Mouse (Mus musculus) midbrain, embryonic 15.5 days (tissue): ENCODE results near the gene Sgca. TPM values are rescaled to one million over a fixed set of nuclear protein-coding genes. Genes with fewer than 3 reads are reported as not detected.

Experiments
- ATAC-seq: fragments of 200-750 bp; cut with Nextera tagmentation; replicated peaks from 2 replicates; pipeline ENCODE4 v1.8.0; 2017; ENCODE audit warnings: moderate TSS enrichment
- H3K27ac ChIP-seq: fragments of 300-500 bp; sonication (generic); 2 replicates; pipeline ENCODE4 v1.5.1; 2015; ENCODE audit warnings: mild to moderate bottlenecking, inconsistent platforms
- H3K27me3 ChIP-seq: fragments of 300-500 bp; sonication (generic); replicated peaks from 2 replicates; pipeline ENCODE4 v1.6.1; 2015; ENCODE audit warnings: inconsistent platforms
- H3K36me3 ChIP-seq: fragments of 300-500 bp; sonication (generic); replicated peaks from 2 replicates; pipeline ENCODE4 v1.6.1; 2015; ENCODE audit warnings: inconsistent platforms
- H3K4me1 ChIP-seq: fragments of 300-500 bp; sonication (generic); 2 replicates; pipeline ENCODE4 v1.6.1; 2015; ENCODE audit warnings: inconsistent platforms
- H3K4me2 ChIP-seq: fragments of 300-500 bp; sonication (generic); 2 replicates; pipeline ENCODE4 v1.6.1; 2015; ENCODE audit warnings: inconsistent platforms, mild to moderate bottlenecking, moderate library complexity
- H3K4me3 ChIP-seq: fragments of 300-500 bp; sonication (generic); 2 replicates; pipeline ENCODE4 v1.5.1; 2015; ENCODE audit warnings: mild to moderate bottlenecking, inconsistent platforms
- H3K9ac ChIP-seq: fragments of 300-500 bp; sonication (generic); 2 replicates; pipeline ENCODE4 v1.6.1; 2015; ENCODE audit warnings: mild to moderate bottlenecking, inconsistent platforms
- H3K9me3 ChIP-seq: fragments of 300-500 bp; sonication (generic); 2 replicates; pipeline ENCODE4 v1.6.1; 2016; ENCODE audit warnings: inconsistent platforms
- WGBS: fragments of 180-500 bp; shearing (Covaris S2); methylation state at CpG from one replicate; pipeline ENCODE4 v1.1.7; 2015; ENCODE audit warnings: mixed read lengths; 5-methylcytosine and 5-hydroxymethylcytosine counted together
- polyA plus RNA-seq: library from polyadenylated mRNA; unstranded; fragments of >200 nt; fragmentation: Nextera tagmentation; extraction: Ambion mirVana; gene quantifications from 2 replicates; pipeline ENCODE4 v1.2.1, GENCODE M21; 2015

Sgca gene
- polyA plus RNA-seq, 1 experiment from 2014 or later: not detected

- ATAC-seq: no peak
- Histone ChIP-seq H3K9ac (no peak overlapping the region), H3K27me3 (no peaks in the 10 kb centered on the region), H3K9me3 (no peaks in the 10 kb centered on the region), H3K4me2 (no peak overlapping the region), H3K36me3 (no peaks in the 10 kb centered on the region), H3K4me3 (no peak overlapping the region), H3K27ac (peak overlapping the region; percentile 11; the same call in 1 of the 2 replicates), H3K4me1 (no peaks in the 10 kb centered on the region)
- WGBS: 88% methylated on average over 9 of the region's 9 CpGs
Measured at GRCm38 (mm10) chr11:94957693-94958064, 18.4 kb downstream of the Sgca start.

GRCm38 (mm10) chr11:94955103-94955502, 21.0 kb downstream of the Sgca start:
- Histone ChIP-seq H3K9me3 (no peaks in the 10 kb centered on the region), H3K9ac (no peak overlapping the region), H3K27me3 (no peaks in the 10 kb centered on the region), H3K4me2 (no peak overlapping the region), H3K4me1 (peaks cover 5% of the 10 kb centered on the region; the same call in 1 of the 2 replicates), H3K36me3 (no peaks in the 10 kb centered on the region), H3K27ac (no peak overlapping the region), H3K4me3 (no peak overlapping the region)
- ATAC-seq: no peak
- WGBS: 70% methylated on average over 9 of the region's 9 CpGs

GRCm38 (mm10) chr11:94952169-94952568, 24.0 kb downstream of the Sgca start:
- H3K4me1 ChIP-seq: peaks cover 5% of the 10 kb centered on the region; the same call in 1 of the 2 replicates
- no peaks in the 10 kb centered on the region for H3K36me3 ChIP-seq
- H3K27me3 ChIP-seq: no peaks in the 10 kb centered on the region
- no peak for ATAC-seq
- H3K9me3 ChIP-seq: no peaks in the 10 kb centered on the region
- no peak overlapping the region for H3K27ac ChIP-seq
- no peak overlapping the region for H3K4me3 ChIP-seq
- H3K9ac ChIP-seq: no peak overlapping the region
- H3K4me2 ChIP-seq: no peak overlapping the region
- WGBS: 5% methylated on average over 6 of the region's 6 CpGs

GRCm38 (mm10) chr11:94945236-94945635, 30.9 kb downstream of the Sgca start:
- no peak overlapping the region for H3K4me3 ChIP-seq
- no peak for ATAC-seq
- H3K9ac ChIP-seq: no peak overlapping the region
- no peaks in the 10 kb centered on the region for H3K4me1 ChIP-seq
- no peak overlapping the region for H3K4me2 ChIP-seq
- WGBS: 88% methylated on average over 12 of the region's 12 CpGs
- no peak overlapping the region for H3K27ac ChIP-seq
- no peaks in the 10 kb centered on the region for H3K36me3 ChIP-seq
- H3K27me3 ChIP-seq: peaks cover 2% of the 10 kb centered on the region; the same call in 1 of the 2 replicates
- H3K9me3 ChIP-seq: no peaks in the 10 kb centered on the region

- H3K4me2 ChIP-seq: no peak overlapping the region
- peaks cover 6% of the 10 kb centered on the region; the same call in 1 of the 2 replicates for H3K27me3 ChIP-seq
- H3K9me3 ChIP-seq: no peaks in the 10 kb centered on the region
- WGBS: 20% methylated on average over 8 of the region's 8 CpGs
- H3K4me1 ChIP-seq: no peaks in the 10 kb centered on the region
- ATAC-seq: no peak
- H3K27ac ChIP-seq: no peak overlapping the region
- no peak overlapping the region for H3K9ac ChIP-seq
- H3K4me3 ChIP-seq: no peak overlapping the region
- H3K36me3 ChIP-seq: no peaks in the 10 kb centered on the region
Measured at GRCm38 (mm10) chr11:94944295-94944694, 31.8 kb downstream of the Sgca start.

- no peak for ATAC-seq
- H3K4me2 ChIP-seq: no peak overlapping the region
- H3K36me3 ChIP-seq: no peaks in the 10 kb centered on the region
- no peak overlapping the region for H3K9ac ChIP-seq
- H3K27ac ChIP-seq: no peak overlapping the region
- H3K4me1 ChIP-seq: no peaks in the 10 kb centered on the region
- H3K4me3 ChIP-seq: no peak overlapping the region
- WGBS: 87% methylated on average over 15 of the region's 15 CpGs
- H3K27me3 ChIP-seq: peaks cover 18% of the 10 kb centered on the region
- no peaks in the 10 kb centered on the region for H3K9me3 ChIP-seq
Measured at GRCm38 (mm10) chr11:94943054-94943453, 33.1 kb downstream of the Sgca start.

- Histone ChIP-seq H3K27ac (no peak overlapping the region), H3K9ac (no peak overlapping the region), H3K36me3 (no peaks in the 10 kb centered on the region), H3K27me3 (peaks cover 24% of the 10 kb centered on the region), H3K4me1 (peaks cover 6% of the 10 kb centered on the region), H3K4me3 (no peak overlapping the region), H3K9me3 (no peaks in the 10 kb centered on the region), H3K4me2 (no peak overlapping the region)
- no peak for ATAC-seq
- 54% methylated on average over 13 of the region's 13 CpGs for WGBS
Measured at GRCm38 (mm10) chr11:94942282-94943023, 33.7 kb downstream of the Sgca start.

GRCm38 (mm10) chr11:94941776-94942175, 34.4 kb downstream of the Sgca start:
- Histone ChIP-seq H3K9me3 (no peaks in the 10 kb centered on the region), H3K27me3 (peaks cover 28% of the 10 kb centered on the region), H3K4me1 (peaks cover 11% of the 10 kb centered on the region), H3K36me3 (no peaks in the 10 kb centered on the region), H3K27ac (no peak overlapping the region), H3K4me2 (no peak overlapping the region), H3K9ac (no peak overlapping the region), H3K4me3 (no peak overlapping the region)
- no peak for ATAC-seq
- 79% methylated on average over 8 of the region's 8 CpGs for WGBS

- Histone ChIP-seq H3K4me2 (no peak overlapping the region), H3K4me3 (no peak overlapping the region), H3K27ac (no peak overlapping the region), H3K9me3 (no peaks in the 10 kb centered on the region), H3K36me3 (no peaks in the 10 kb centered on the region), H3K27me3 (peaks cover 35% of the 10 kb centered on the region), H3K9ac (no peak overlapping the region), H3K4me1 (peaks cover 13% of the 10 kb centered on the region)
- 41% methylated on average over 9 of the region's 9 CpGs for WGBS
- no peak for ATAC-seq
Measured at GRCm38 (mm10) chr11:94941121-94941520, 35.0 kb downstream of the Sgca start.

GRCm38 (mm10) chr11:94939280-94939679, 36.8 kb downstream of the Sgca start:
- Histone ChIP-seq H3K9ac (no peak overlapping the region), H3K36me3 (no peaks in the 10 kb centered on the region), H3K4me3 (no peak overlapping the region), H3K9me3 (no peaks in the 10 kb centered on the region), H3K4me1 (peaks cover 13% of the 10 kb centered on the region), H3K4me2 (no peak overlapping the region), H3K27ac (no peak overlapping the region), H3K27me3 (peaks cover 53% of the 10 kb centered on the region)
- ATAC-seq: no peak
- WGBS: 21% methylated on average over 4 of the region's 4 CpGs

GRCm38 (mm10) chr11:94938296-94938695, 37.8 kb downstream of the Sgca start:
- Histone ChIP-seq H3K27me3 (peaks cover 56% of the 10 kb centered on the region), H3K4me1 (peaks cover 13% of the 10 kb centered on the region), H3K36me3 (no peaks in the 10 kb centered on the region), H3K9ac (no peak overlapping the region), H3K4me2 (no peak overlapping the region; the same call in 1 of the 2 replicates), H3K4me3 (no peak overlapping the region), H3K27ac (no peak overlapping the region), H3K9me3 (no peaks in the 10 kb centered on the region)
- 26% methylated on average over 9 of the region's 9 CpGs for WGBS
- ATAC-seq: no peak

GRCm38 (mm10) chr11:94937787-94938186, 38.3 kb downstream of the Sgca start:
- H3K36me3 ChIP-seq: no peaks in the 10 kb centered on the region
- H3K4me2 ChIP-seq: peak overlapping the region; percentile 61
- H3K9ac ChIP-seq: no peak overlapping the region
- no peak; the same call in 1 of the 2 replicates for ATAC-seq
- no peak overlapping the region for H3K27ac ChIP-seq
- peak overlapping the region; percentile 29 for H3K4me3 ChIP-seq
- no peaks in the 10 kb centered on the region for H3K9me3 ChIP-seq
- WGBS: 1% methylated on average over 15 of the region's 15 CpGs
- peaks cover 54% of the 10 kb centered on the region for H3K27me3 ChIP-seq
- H3K4me1 ChIP-seq: peaks cover 13% of the 10 kb centered on the region

- peak overlapping the region; percentile 61 for H3K4me2 ChIP-seq
- peak overlapping the region; percentile 29 for H3K4me3 ChIP-seq
- H3K9ac ChIP-seq: no peak overlapping the region
- no peaks in the 10 kb centered on the region for H3K36me3 ChIP-seq
- H3K4me1 ChIP-seq: peaks cover 13% of the 10 kb centered on the region
- peak; percentile 24; the same call in 1 of the 2 replicates for ATAC-seq
- H3K27me3 ChIP-seq: peaks cover 54% of the 10 kb centered on the region
- H3K9me3 ChIP-seq: no peaks in the 10 kb centered on the region
- no peak overlapping the region for H3K27ac ChIP-seq
- WGBS: under 1% methylated on average over 18 of the region's 18 CpGs
Measured at GRCm38 (mm10) chr11:94937335-94937781, 38.8 kb downstream of the Sgca start.
